Mouse (Mus musculus) left cerebral cortex, postnatal 4 days (tissue): ENCODE measurements around the gene Coro1b. TPM values are rescaled to one million over a fixed set of nuclear protein-coding genes. Genes with fewer than 3 reads are reported as not detected.

ENCODE experiments used
- DNase-seq: peaks from one replicate; pipeline ENCODE4 v3.0.0-alpha.2; 2022
- intact Hi-C: fragments of 180-260 bp; cut with DNase I; formaldehyde crosslinking; loops from one replicate; pipeline ENCODE4 v1.15.1; 2025
- total RNA-seq, 2 experiments: library from RNA; stranded (reverse); gene quantifications; 2 replicates each; pipeline ENCODE4 v1.2.3; 2021

Coro1b gene
- total RNA-seq, 2 experiments from 2014 or later = 92.6 to 107 TPM

DNA sequence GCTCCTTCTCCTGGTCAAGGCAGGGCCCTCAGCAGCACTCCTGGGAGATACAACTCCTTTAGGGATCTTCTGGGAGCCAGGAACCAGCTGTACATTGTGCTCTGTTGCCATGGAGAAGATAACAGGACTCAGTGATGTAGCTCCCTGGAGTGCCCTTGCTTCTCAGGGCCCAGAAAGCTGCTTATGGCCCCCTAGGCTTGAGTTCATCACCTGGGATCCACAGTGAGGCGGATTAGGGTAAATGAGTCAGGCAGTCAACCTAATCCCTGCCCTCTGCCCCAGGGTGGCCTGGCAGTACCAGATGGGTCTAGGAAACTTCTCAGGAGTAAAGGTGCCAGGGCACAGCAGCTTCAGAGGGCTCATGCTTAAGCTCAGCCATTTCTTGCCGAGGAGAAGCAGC lies 9.0 kb upstream of the Coro1b start, which contains the start of gene Gpr152:
Gene Gpr152 (plus strand): TSS at position 342 of the 400 bp plus-strand sequence.
- DNase-seq = no peak
- intact Hi-C loops = no loop called here

- no peak for DNase-seq
These were observed 8.3 kb upstream of the Coro1b start for GRCm38 (mm10) chr19:4140147-4140546.

DNA sequence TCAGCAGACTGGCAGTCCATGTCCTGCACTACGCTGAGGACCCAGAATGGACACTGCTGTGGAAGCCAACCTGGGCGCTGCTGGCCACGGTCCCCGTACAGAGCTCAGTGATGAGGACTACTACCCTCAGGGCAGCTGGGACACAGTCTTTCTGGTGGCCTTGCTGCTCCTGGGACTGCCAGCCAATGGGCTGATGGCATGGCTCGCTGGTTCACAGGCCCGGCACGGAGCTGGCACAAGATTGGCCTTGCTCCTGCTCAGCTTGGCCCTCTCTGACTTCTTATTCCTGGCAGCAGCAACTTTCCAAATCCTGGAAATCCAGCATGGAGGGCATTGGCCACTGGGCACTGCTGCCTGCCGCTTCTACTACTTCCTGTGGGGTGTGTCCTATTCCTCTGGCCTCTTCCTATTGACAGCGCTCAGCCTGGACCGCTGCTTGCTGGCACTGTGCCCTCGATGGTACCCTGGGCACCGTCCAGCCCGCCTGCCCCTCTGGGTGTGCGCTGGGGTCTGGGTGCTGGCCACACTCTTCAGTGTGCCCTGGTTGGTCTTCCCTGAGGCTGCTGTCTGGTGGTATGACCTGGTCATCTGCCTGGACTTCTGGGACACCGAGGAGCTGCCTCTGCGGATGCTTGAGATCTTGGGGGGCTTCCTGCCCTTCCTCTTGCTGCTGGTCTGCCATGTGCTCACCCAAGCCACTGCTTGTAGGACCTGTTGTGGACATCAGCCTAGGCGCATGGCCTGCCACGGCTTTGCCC lies 5.8 kb upstream of the Coro1b start:
- peak; percentile 44 for DNase-seq
- intact Hi-C loops = no loop called here

More at GRCm38 (mm10) chr19:4140147-4140546, 8.3 kb upstream of the Coro1b start:
- intact Hi-C loops = no loop called here

- no peak for DNase-seq
- intact Hi-C loops = no loop called here
These were observed 4.6 kb upstream of the Coro1b start, which contains the start of gene Cabp4 for GRCm38 (mm10) chr19:4143759-4144268. Gene Cabp4, minus strand, starts transcription at chr19:4144033.

- intact Hi-C loops = no loop called here
- DNase-seq = no peak
These were observed 3.6 kb upstream of the Coro1b start for GRCm38 (mm10) chr19:4144550-4145498.

DNA sequence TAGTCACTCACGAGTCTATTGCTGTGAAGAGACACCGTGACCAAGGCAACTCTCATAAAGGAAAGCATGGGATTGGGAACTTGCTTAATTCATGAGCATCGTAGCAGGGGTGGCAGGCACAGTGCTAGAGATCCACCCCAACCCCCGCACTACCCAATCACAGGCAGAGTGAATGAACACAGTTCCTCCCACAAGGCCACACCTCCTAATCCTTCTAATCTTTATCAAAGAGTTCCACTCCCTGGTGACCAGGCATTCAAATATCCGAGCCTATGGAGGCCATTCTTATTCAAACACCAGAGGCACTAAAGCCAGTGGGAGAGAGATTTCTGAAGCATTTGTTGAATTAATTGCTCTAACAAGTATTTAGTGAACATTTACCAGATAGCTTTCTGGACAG lies 2.5 kb upstream of the Coro1b start:
- intact Hi-C loops = no loop called here
- DNase-seq = no peak

DNA sequence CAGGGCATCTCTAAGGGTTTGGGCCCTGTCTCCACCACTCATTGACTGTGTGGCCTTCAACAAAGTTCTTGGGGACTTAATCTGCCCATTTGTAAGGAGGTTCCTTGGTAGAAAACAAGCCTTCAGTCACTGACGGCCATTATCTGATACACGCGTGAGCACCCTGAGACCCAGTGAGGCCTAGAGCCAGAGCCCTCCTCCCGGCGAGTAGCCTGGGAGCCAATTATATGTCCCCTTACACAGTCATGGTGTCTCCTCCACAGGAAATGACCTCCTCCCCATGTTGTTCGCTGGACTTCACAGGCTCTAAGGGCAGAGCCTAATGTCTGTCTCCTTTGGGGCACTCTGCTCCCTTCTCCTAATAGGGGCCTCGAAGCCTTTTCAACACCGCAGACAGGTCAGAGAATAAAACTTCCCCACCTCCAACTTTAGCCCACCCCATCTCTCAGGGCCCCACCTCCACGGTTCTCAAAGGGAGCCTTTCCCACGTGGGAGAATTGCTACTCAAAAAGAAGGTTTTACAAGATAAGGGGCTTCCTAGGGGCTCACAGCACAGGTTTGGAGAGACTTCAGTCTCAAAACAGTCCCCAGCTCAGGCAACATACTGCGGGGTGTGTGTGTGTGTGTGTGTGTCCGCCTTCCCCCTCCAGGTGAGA lies 1.9 kb upstream of the Coro1b start:
- intact Hi-C loops = no loop called here
- DNase-seq = no peak

DNA sequence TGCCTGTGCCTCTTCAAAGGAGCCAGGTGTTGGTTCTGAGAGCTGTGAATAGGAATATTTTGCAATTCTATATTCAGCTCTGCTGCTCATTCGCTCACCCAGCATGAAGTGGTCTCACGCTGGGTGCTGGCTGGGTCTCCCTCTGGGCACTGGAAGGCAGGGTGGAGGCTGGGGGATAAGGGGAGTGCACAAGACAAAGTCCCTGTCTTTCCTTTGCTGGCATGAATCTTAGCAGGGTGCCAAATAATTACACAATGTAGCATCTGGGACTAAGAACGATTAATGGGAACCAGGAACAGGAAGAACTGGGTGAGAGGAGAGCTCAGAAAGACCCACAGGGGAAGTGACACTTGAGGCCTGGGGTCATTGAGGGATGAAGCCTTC lies 1.4 kb upstream of the Coro1b start:
- DNase-seq = no peak
- intact Hi-C loops = no loop called here

DNA sequence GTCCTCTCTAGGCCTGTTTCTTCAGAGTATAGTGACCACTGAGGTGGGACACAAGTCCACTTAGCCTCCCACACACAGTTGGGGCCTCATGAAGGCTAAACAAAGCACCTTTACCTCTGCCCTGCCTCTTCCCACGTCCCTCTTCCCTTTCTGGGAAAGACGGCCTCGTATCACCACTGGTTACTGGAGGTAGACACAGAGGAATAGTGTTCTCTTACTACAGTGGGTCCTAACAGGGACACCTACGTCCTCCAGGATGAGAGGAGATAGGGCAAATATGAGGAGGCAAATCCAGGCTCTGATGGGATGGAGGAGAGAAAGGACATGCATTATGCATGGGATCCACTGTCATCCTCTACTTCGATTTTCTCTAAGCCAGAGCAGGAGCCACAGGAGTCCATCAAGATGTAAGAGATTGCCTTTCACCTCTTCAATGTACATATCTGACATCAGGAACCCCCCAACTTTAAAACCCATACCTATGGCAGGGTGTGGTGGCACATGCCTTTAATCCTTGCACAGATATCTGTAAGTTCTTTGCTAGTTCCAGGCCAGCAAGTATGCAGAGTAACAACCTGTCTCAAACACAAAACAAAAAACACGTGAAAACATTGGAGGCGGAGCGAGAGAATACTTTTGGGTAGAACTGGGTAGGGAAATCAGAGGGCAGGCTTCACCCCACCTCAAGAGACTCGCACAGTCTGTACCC lies 483 bp upstream of the Coro1b start:
- DNase-seq = no peak
- intact Hi-C loops = no loop called here

- intact Hi-C loops = no loop called here
- no peak for DNase-seq
These were observed 400 bp downstream of the Coro1b start for GRCm38 (mm10) chr19:4148819-4149218.

GRCm38 (mm10) chr19:4149283-4149682 lies 864 bp downstream of the Coro1b start:
- intact Hi-C loops = no loop called here
- DNase-seq = no peak

- no peak for DNase-seq
- intact Hi-C loops = no loop called here
These were observed 1.5 kb downstream of the Coro1b start for GRCm38 (mm10) chr19:4149764-4150461.

GRCm38 (mm10) chr19:4150567-4151487 lies 2.4 kb downstream of the Coro1b start:
- intact Hi-C loops = no loop called here
- DNase-seq = no peak

DNA sequence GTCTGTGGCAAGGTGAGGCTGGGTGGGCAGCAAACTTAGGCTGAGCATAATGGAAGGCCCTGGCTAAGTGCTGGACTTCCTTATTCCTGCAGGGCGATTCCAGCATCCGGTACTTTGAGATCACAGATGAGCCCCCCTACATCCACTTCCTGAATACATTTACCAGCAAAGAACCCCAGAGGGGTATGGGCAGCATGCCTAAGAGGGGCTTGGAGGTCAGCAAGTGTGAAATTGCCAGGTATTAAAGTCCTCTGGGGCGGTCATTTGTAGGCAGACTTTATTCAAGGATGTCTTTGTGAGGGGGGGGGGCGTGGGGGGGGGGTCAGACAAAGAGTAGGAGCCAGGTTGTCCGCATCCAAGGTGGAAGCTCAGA lies 3.1 kb downstream of the Coro1b start:
- no peak for DNase-seq
- intact Hi-C loops = no loop called here

DNA sequence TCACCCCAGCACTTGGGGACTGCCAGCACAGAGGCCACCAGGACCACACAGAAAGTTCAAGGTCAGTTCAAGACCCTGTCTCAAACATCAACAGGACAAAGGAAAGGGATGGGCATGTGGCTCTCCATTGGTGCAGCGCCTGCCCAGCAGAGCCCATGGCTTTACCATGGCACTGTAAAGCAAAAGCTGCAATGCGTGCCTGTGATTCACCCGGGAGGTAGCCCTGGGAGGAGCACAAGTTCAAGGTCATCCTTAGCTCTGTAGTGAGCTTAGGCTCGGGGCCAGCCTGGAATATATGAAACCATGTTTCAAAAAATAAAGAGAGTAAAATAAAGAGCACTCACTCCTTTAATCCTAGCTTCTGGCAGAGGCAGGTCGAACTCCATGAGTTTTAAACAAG lies 3.5 kb downstream of the Coro1b start:
- DNase-seq = no peak
- intact Hi-C loops = no loop called here

DNA sequence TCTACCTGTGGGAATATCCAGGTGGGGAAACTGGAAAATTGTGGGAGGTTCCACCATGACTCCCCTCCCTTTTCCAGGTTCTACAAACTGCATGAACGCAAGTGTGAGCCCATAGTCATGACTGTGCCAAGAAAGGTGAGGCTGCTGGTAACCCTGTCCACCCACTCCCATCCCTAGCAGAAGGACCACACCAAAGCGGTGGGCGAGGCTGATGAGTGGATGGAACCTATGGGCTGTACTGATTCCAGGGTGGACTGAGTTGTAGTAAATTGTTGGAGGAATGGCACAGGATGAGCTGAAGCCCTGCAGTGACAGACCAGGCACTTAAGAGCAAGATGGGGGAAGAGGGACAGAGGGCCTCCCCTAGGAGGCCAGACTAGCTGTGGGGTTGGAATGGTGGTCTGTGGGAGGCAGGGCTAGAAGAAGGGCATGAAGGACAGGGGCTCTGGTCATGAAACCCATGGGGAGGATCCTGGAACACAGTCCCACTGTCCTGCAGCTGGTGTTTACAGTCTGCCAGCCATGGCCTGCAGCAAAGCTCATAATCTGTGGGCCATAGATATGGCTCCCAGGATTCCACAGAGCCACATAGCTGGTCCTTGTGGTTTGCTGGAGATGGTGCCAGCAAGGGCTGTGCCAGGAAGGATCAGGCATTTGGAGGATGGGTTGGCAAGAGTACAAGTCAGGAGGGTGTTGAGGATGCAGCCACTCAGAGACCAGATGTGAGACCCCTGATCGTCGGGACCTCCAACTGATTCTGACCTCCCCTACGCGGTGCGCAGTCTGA lies 4.2 kb downstream of the Coro1b start:
- intact Hi-C loops = no loop called here
- DNase-seq = peak; percentile 53

GRCm38 (mm10) chr19:4153232-4153654 lies 4.8 kb downstream of the Coro1b start, which contains the start of gene Ptprcap:
Gene Ptprcap, plus strand, starts transcription at chr19:4153604.
- peak; percentile 45 for DNase-seq
- intact Hi-C loops = no loop called here
